Mouse (Mus musculus) heart, embryonic 14.5 days (tissue): Measurements from ENCODE around the gene Kcnmb1. TPM values are rescaled to one million over a fixed set of nuclear protein-coding genes. Genes with fewer than 3 reads are reported as not detected.
A peak's percentile ranks its signal among the peaks of the same experiment; 100 is the strongest.

Experiments
- ATAC-seq: fragments of 200-750 bp; cut with Nextera tagmentation; 2 replicates; pipeline ENCODE4 v1.8.0; 2017; ENCODE audit warnings: low read depth, moderate TSS enrichment; ENCODE audit not compliant: insufficient number of reproducible peaks, insufficient read depth, low FRiP score
- H3K27ac ChIP-seq, 2 experiments: fragments of 200-500 bp in 1 of 2; fragments of 300-500 bp in 1 of 2; sonication (generic) in 1 of 2; replicated peaks in 1 of 2; 2 replicates each; pipeline ENCODE4 v1.5.1; 2012 to 2014; ENCODE audit warnings: low read depth in 2 of 2, low read length in 2 of 2, control low read depth in 1 of 2, mild to moderate bottlenecking in 1 of 2, mixed read lengths in 1 of 2; ENCODE audit not compliant: control insufficient read depth in 1 of 2, insufficient read depth in 1 of 2
- H3K27me3 ChIP-seq: fragments of 300-500 bp; sonication (generic); 2 replicates; pipeline ENCODE4 v1.6.1; 2014; ENCODE audit warnings: mild to moderate bottlenecking, low read length, control low read depth; ENCODE audit not compliant: control insufficient read depth, insufficient read depth
- H3K36me3 ChIP-seq: fragments of 300-500 bp; sonication (generic); 2 replicates; pipeline ENCODE4 v1.6.1; 2014; ENCODE audit warnings: mild to moderate bottlenecking, control low read depth, low read length, mixed read lengths; ENCODE audit not compliant: control insufficient read depth, insufficient read depth
- H3K4me1 ChIP-seq, 2 experiments: fragments of 200-500 bp in 1 of 2; fragments of 300-500 bp in 1 of 2; sonication (generic) in 1 of 2; 2 replicates each; pipeline ENCODE4 v1.6.1; 2012 to 2014; ENCODE audit warnings: low read length in 2 of 2, control low read depth in 1 of 2, mixed read lengths in 1 of 2; ENCODE audit not compliant: control insufficient read depth in 2 of 2, insufficient read depth in 2 of 2
- H3K4me2 ChIP-seq: fragments of 300-500 bp; sonication (generic); 2 replicates; pipeline ENCODE4 v1.6.1; 2014; ENCODE audit warnings: mild to moderate bottlenecking, low read length
- H3K4me3 ChIP-seq, 2 experiments: fragments of 200-500 bp in 1 of 2; fragments of 300-500 bp in 1 of 2; sonication (generic) in 1 of 2; 2 replicates each; pipeline ENCODE4 v1.5.1; 2012 to 2014; ENCODE audit warnings: low read length in 2 of 2, mild to moderate bottlenecking in 2 of 2, control low read depth in 1 of 2, low read depth in 1 of 2, moderate library complexity in 1 of 2; ENCODE audit not compliant: control insufficient read depth in 1 of 2, insufficient read depth in 1 of 2
- H3K9ac ChIP-seq: fragments of 300-500 bp; sonication (generic); 2 replicates; pipeline ENCODE4 v1.6.1; 2014; ENCODE audit warnings: mild to moderate bottlenecking, low read length
- H3K9me3 ChIP-seq: fragments of 300-500 bp; sonication (generic); 2 replicates; pipeline ENCODE4 v1.6.1; 2016; ENCODE audit warnings: low read length, control low read depth; ENCODE audit not compliant: control insufficient read depth
- WGBS: fragments of 180-500 bp; shearing (Covaris S2); extraction: QIAGEN DNeasy Blood & Tissue Kit; methylation state at CpG from one replicate; pipeline ENCODE4 v1.1.7; 2014; 5-methylcytosine and 5-hydroxymethylcytosine counted together
- polyA plus RNA-seq: library from polyadenylated mRNA; unstranded; fragments of >200 nt; fragmentation: Nextera tagmentation; extraction: Ambion mirVana; gene quantifications from 2 replicates; pipeline ENCODE4 v1.2.1, GENCODE M21; 2014

Gene Kcnmb1
- polyA plus RNA-seq, 1 experiment from 2014 or later, result 2.0 TPM

DNA sequence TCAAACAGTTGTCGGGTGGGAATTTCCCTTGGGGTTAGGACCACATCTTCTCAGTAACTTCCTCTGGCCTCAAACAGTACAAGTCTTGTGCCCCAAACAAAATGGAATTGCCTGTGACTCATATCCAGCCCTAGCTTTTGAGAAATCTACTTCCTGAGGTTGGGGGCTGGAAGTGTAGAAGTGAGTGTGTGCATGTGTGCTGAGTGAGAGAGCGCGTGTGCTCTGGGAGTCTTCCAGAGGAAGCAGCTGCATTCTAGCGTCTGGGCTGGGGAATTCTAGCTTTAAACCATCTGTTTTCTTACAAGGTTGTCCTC, 48.0 kb downstream of the Kcnmb1 start:
- 0 out of 4 replicates have a peak overlapping the region, but pooled peaks of 1 of the 2 experiments have one; percentile 50 for H3K27ac ChIP-seq
- ATAC-seq, result peak; percentile 56; the same call in 1 of the 2 replicates
- no peaks in the 10 kb centered on the region for H3K27me3 ChIP-seq
- 46% methylated on average over 4 of the region's 4 CpGs for WGBS
- 0 out of 4 replicates have a peak, but pooled peaks cover 0 to 3% of the 10 kb centered on the region in 2 experiments for H3K4me1 ChIP-seq
- H3K9ac ChIP-seq, result no peak overlapping the region
- no peak overlapping the region for H3K4me2 ChIP-seq
- no peaks in the 10 kb centered on the region for H3K36me3 ChIP-seq
- no peaks in the 10 kb centered on the region for H3K9me3 ChIP-seq
- H3K4me3 ChIP-seq, result no peak overlapping the region

DNA sequence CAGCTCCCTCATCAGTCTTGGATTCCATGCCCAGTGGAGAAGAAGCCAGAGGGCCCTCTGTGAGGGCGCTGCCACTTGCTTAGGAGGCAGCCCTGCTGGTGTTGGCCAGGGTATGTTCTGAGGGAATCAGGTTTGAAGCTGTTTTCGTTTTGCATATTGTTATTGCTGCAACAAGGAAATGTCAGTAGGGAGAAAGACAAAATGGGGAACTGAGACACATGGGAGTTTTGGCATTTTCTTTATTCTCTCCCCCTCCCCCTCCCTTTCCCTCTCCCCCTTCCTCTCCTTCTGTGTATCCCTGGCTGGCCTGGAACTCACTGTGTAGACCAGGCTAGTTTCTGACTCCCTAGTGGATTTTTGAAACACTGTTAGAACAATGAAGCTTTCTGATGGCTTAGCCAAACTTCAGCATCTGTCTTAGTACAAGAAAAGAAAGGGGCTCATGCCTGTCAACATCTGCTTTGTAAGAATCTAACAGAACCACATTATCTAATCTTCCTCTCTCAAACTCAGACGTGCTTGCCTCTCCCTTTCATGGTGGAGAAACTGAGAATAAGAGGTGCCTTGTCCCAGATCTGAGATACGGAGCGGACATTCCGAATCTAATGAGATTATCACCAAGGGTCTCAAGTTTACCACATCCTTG, 49.3 kb downstream of the Kcnmb1 start:
- Histone ChIP-seq H3K4me2 (no peak overlapping the region), H3K4me3 (no peak overlapping the region), H3K9me3 (no peaks in the 10 kb centered on the region), H3K27me3 (no peaks in the 10 kb centered on the region), H3K4me1 (0 out of 4 replicates have a peak, but pooled peaks cover 0 to 3% of the 10 kb centered on the region in 2 experiments), H3K36me3 (no peaks in the 10 kb centered on the region), H3K27ac (no peak overlapping the region), H3K9ac (no peak overlapping the region)
- ATAC-seq, result no peak
- WGBS, result 32% methylated on average over 6 of the region's 6 CpGs

Other genes with a start within 250 kb of the Kcnmb1 start
- 0.11 TPM in 1 of 2 replicates, not detected in the other for gene Kcnip1, start 30.1 kb downstream of the Kcnmb1 start, polyA plus RNA-seq
- gene Lcp2, start 83.9 kb downstream of the Kcnmb1 start, polyA plus RNA-seq, result 1.5 and 2.2 TPM in 2 replicates
- not detected in 2 replicates for gene 4930469K13Rik, start 135.5 kb downstream of the Kcnmb1 start, polyA plus RNA-seq
- gene Foxi1, start 245.1 kb downstream of the Kcnmb1 start, polyA plus RNA-seq, result not detected in 2 replicates